ENCODE assay signal across 9 mouse cellular contexts in genomic region chr5:115614948-115615347, GRCm38 (mm10). TPM values are rescaled to one million over a fixed set of nuclear protein-coding genes. Genes with fewer than 3 reads are reported as not detected.
DNase-seq lines count a peak whose midpoint lies in the region; TF ChIP-seq lines count a peak whose summit lies in the region.
"Had no signal": no experiment of that assay in that cellular context is flagged by ENCODE, and none has a peak within 500 bp of the region (broad histone marks: within the 10 kb centered on the region; RNA-seq: fewer than 3 reads in every experiment).

No protein-coding gene starts in this region.

- TF ChIP-seq POLR2A in heart, adult 2 months (IDR thresholded peaks at IDR 0.05; ENCODE audit: insufficient read depth, low read depth, low read length), result no peak

- 61% methylated on average over 7 of the region's 7 CpGs for WGBS in heart, adult 2 months
- WGBS in heart, embryonic 10.5 days, result 75% methylated on average over 7 of the region's 7 CpGs

- H3K9ac ChIP-seq in heart, adult 2 months (ENCODE audit: low read depth, low read length), result no peak overlapping the region
- H3K9ac ChIP-seq: limb, embryonic 15.5 days had no signal

- no peaks in the 10 kb centered on the region for H3K4me1 ChIP-seq in heart, adult 2 months (ENCODE audit: control insufficient read depth, insufficient read depth, low read length)
- 0 out of 2 replicates have a peak, but pooled peaks cover 7% of the 10 kb centered on the region for H3K4me1 ChIP-seq in heart, embryonic 10.5 days
- H3K4me1 ChIP-seq: limb, embryonic 15.5 days had no signal

- TF ChIP-seq CTCF in heart, adult 2 months (IDR thresholded peaks at IDR 0.05), result peak; percentile 77

- no peak for TF ChIP-seq EP300 in heart, adult 2 months (IDR thresholded peaks at IDR 0.05; ENCODE audit: insufficient read depth, low read depth, low read length)

- peak; percentile 69 to 71 for DNase-seq in heart, adult 2 months
- DNase-seq in heart, embryonic 10.5 days (ENCODE audit: low spot score), result no peak
- DNase-seq in A20 (ENCODE audit: low read depth, low spot score) (peak; percentile 46), adipocyte (ENCODE audit: low spot score) (peak; percentile 69)
- DNase-seq in gastrocnemius, postnatal 14 days, result peak; percentile 70
- peak; percentile 18 to 26 for DNase-seq in lung, adult 18-20 months
- peak; percentile 72 for DNase-seq in splenic B cell, adult 2 months (ENCODE audit: low read depth, low spot score)
- DNase-seq in urinary bladder, postnatal 4 days (ENCODE audit: low spot score in 2 of 2), result no peak

- H3K4me3 ChIP-seq in heart, adult 2 months, result no peak overlapping the region
- no peak overlapping the region for H3K4me3 ChIP-seq in heart, embryonic 10.5 days
- H3K4me3 ChIP-seq: limb, embryonic 15.5 days had no signal

- no peak overlapping the region for H3K27ac ChIP-seq in heart, adult 2 months
- H3K27ac ChIP-seq in heart, embryonic 10.5 days, result no peak overlapping the region
- H3K27ac ChIP-seq: limb, embryonic 15.5 days had no signal

- no peaks in the 10 kb centered on the region for H3K27me3 ChIP-seq in heart, adult 2 months (ENCODE audit: control insufficient read depth, insufficient read depth, low read length)
- H3K27me3 ChIP-seq in heart, embryonic 10.5 days (ENCODE audit: insufficient read depth, poor library complexity, severe bottlenecking), result no peaks in the 10 kb centered on the region
- H3K27me3 ChIP-seq in splenic B cell, adult 2 months (ENCODE audit: control insufficient read depth, insufficient read depth, low read length, poor library complexity, severe bottlenecking), result no peaks in the 10 kb centered on the region
- H3K27me3 ChIP-seq: limb, embryonic 15.5 days had no signal

- H3K79me2 ChIP-seq in heart, adult 2 months (replicated peaks; ENCODE audit: control insufficient read depth, insufficient read depth, low read length), result no peaks in the 10 kb centered on the region

- no peaks in the 10 kb centered on the region for H3K9me3 ChIP-seq in heart, embryonic 10.5 days
- H3K9me3 ChIP-seq: limb, embryonic 15.5 days had no signal

- intact Hi-C loops in heart, adult 2 months (cut with DNase I), result no loop called here
- intact Hi-C loops in gastrocnemius, postnatal 14 days (cut with DNase I; ENCODE audit: low total_unique reads), result no loop called here

- no peaks in the 10 kb centered on the region for H3K36me3 ChIP-seq in heart, adult 2 months (ENCODE audit: control insufficient read depth, insufficient read depth, low read length)
- peaks cover 100% of the 10 kb centered on the region for H3K36me3 ChIP-seq in heart, embryonic 10.5 days
- peaks cover 11% of the 10 kb centered on the region for H3K36me3 ChIP-seq in splenic B cell, adult 2 months (ENCODE audit: control insufficient read depth, insufficient read depth, low read length, poor library complexity, severe bottlenecking)

RNA-seq across cellular contexts. Expression of gene Rab35, which starts 16.8 kb away (rescaled TPM):
- 10 to 100 TPM; 41.2 to 48.6 TPM for total RNA-seq in heart, adult 2 months (2021)
- polyA plus RNA-seq in heart, adult 2 months (2012; rRNA removed), result 40.1 and 44.9 TPM in 2 replicates
- polyA plus RNA-seq in heart, embryonic 10.5 days (2016; fragmentation: Nextera tagmentation; extraction: Ambion mirVana), result 16.5 and 18.8 TPM in 2 replicates
- total RNA-seq in gastrocnemius, postnatal 14 days (2021), result 10 to 100 TPM; 28.9 to 35.2 TPM

RNA-seq across cellular contexts. Expression of gene Gcn1l1, which starts 49.9 kb away (rescaled TPM):
- total RNA-seq in heart, adult 2 months (2021), result 10 to 100 TPM; 34.2 to 40.1 TPM
- polyA plus RNA-seq in heart, adult 2 months (2012; rRNA removed), result 21.5 and 34.6 TPM in 2 replicates
- polyA plus RNA-seq in heart, embryonic 10.5 days (2016; fragmentation: Nextera tagmentation; extraction: Ambion mirVana), result 47.8 and 49.8 TPM in 2 replicates
- total RNA-seq in gastrocnemius, postnatal 14 days (2021), result 10 to 100 TPM; 28.7 to 31.3 TPM

RNA-seq across cellular contexts. Expression of gene Rplp0, which starts 55.7 kb away (rescaled TPM):
- total RNA-seq in heart, adult 2 months (2021), result 100 to 1,000 TPM; 587 to 705 TPM
- polyA plus RNA-seq in heart, adult 2 months (2012; rRNA removed), result 1,240 and 1,274 TPM in 2 replicates
- polyA plus RNA-seq in heart, embryonic 10.5 days (2016; fragmentation: Nextera tagmentation; extraction: Ambion mirVana), result 1,223 and 1,345 TPM in 2 replicates
- total RNA-seq in gastrocnemius, postnatal 14 days (2021), result 100 to 1,000 TPM; 780 to 872 TPM

Comparison
In these comparisons a context has a peak if more than half of its experiments do, and no peak if none do; other contexts are left out.
1. DNase-seq: peak in heart, adult 2 months (2 of 2), A20 (single experiment), adipocyte (single experiment), gastrocnemius, postnatal 14 days (single experiment), lung, adult 18-20 months (2 of 2) and splenic B cell, adult 2 months (single experiment); none in heart, embryonic 10.5 days (single experiment) and urinary bladder, postnatal 4 days (0 of 2).